Mouse (Mus musculus): ENCODE measurements at regions not wholly inside any gene's neighbourhood (a gene's known extent, or its start where the extent isn't known, plus 50 kb on each side); places are given as distances from the start of the nearest gene placed in this dataset.

DNA sequence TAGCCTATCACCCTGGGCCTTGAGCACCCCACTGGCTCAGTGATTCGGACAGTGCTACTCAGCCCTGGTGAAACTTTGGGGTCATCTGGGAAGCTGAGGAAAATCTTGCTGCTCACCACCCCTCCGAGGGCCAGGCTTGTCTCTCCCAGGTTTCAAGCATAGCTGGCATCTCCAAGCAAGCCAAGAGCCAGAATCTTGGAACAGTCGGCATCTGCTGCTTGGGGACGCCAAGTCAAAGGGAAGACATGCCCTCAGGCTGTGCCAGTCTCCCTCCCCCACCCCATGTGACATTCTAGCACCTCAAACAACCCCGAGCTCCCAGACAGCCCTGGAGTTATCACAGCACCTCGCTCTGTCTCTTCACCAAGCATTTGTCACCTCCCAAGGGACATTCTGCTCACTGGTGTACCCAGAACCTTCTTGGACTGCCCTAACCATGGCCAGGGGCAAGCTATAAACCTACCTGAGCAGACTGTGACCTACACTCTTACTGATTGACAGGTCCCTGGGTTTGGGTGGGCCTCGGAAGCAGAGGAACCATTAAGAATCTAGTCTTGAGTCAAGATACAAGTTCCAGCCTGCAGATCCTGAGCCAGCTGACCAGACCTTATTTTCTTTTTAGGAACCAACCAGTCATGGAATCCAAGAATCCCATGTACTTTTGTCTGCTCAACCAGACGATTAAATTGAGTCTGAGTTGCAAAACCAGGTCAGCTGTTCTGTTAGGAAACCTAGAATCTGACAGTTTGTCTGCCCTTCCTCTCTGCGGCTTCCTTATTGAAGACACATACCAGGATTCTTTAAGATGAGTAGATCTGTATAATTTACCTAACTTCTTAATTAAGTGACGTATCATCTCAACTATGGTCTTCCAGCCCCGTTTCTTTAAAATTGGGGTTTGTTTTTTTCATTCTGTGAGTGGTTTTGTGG, 83.0 kb upstream of the Otos start:
- ATAC-seq (ENCODE audit: poor library complexity, severe bottlenecking), result peak; percentile 55

DNA sequence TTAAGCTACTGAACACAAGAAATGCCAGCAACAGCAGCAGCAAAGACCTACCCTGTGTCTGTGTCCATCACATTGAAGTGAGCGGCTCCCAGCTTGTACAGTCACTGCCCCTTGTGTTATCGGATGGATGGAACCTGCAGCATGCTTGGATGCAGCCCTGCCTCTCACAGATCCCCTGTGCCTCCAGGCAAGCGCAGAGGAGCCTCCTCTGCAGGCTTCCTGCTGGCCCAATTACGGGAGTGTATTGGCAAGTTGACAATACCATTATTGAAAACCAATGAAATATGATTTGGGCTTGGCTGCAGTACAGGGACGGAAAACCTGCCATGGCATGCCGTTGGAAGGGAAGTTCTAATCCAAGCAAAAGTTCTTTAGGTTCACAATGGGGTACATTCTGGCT, 81.9 kb upstream of the Otos start:
- no peak for ATAC-seq (ENCODE audit: poor library complexity, severe bottlenecking)

DNA sequence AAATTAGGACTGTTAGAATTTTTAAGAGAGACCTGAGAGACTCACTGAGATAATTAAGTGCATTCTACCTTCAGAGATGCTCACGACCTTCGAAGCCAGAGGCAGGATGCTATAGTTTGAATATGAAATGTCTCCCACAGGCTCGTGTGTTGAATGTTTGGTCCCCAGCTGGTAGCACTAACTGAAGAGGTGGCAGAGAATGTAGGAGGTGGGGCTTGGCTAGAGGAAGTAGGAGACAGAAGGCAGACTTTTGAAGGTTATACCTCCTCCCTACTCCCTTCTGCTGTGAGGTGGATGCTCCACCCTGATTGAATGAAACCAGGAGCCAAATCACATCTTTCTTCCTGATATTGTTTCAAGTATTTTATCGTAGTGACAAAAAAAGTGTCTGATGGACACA, 79.3 kb upstream of the Otos start:
- no peak for ATAC-seq (ENCODE audit: poor library complexity, severe bottlenecking)

DNA sequence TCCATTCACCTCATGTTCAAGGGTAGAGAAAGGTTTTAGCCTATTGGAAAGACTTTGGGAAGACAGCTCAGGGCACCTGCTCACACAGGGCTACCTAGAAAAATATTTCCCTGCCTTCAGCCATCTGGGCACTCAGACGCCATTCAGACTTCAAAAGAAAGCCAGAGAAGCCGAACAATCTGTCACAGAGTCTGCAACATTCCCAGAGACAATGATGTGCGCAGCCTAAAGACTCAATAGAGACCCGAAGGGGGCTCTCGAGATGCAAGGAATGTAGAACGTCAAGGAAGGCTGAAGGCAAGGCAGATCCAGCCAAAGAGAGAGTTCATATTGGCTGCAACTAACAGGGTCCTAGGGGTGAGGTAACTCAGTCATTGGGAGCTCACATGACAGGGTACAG, 78.7 kb upstream of the Otos start:
- ATAC-seq (ENCODE audit: poor library complexity, severe bottlenecking), result no peak

DNA sequence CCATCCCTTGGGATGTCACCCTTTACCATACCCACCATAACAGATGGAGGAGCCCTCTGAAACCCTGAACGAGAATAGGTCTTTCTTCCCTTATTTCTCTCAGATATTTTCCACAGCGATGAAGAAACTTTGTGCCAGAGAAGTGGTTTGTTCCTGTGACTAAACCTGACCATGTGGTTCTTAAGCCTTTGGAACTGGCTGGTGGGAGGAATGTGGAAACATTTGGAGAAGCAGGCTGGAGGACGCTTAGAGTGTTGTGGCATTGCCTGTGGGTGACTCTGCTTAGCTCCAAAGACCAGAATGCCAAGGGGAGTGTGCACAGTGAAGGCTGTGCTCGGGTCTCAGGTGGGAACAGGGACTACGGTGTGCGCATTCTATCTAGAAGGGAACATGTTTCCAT, 77.7 kb upstream of the Otos start:
- peak; percentile 33 for ATAC-seq (ENCODE audit: poor library complexity, severe bottlenecking)

DNA sequence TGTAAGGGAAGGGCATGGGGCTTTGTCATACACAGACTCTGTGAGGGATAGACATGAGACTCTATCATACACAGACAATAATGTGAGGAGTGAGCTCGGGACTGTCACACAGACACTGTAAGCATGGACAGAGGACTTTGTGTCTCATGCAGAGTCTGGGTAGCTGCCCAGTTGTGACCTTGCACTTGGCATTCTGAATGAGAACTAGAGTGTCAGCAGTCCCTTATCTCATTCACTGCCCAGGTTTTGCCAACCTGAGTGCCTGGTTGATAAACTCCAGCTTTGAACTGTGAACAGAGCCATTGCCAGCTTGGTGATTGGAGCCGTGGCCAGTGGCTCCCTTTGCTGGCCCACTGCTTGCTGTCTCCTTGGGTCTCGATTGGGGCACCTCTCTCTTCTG, 75.5 kb upstream of the Otos start:
- no peak for ATAC-seq (ENCODE audit: poor library complexity, severe bottlenecking)

DNA sequence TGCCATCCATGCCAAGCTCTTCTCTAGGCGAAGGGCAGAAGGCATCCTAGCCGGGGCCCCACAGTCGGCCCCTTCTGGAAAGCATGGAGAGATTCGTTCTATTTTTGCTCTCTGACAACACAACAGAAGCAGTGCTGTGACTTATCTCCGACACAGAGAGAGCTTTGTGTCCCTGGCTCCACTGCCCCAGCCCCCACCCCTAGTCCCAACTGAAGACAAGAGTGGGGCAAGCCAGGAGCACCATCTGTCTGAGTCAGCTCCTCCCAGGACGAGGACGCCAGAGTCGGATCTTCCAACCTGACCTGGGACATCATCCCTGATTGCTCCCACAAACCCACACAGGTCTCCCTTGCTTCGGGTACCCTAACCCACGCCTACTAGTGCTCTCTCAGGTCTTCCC, 71.9 kb upstream of the Otos start:
- ATAC-seq (ENCODE audit: poor library complexity, severe bottlenecking), result no peak

DNA sequence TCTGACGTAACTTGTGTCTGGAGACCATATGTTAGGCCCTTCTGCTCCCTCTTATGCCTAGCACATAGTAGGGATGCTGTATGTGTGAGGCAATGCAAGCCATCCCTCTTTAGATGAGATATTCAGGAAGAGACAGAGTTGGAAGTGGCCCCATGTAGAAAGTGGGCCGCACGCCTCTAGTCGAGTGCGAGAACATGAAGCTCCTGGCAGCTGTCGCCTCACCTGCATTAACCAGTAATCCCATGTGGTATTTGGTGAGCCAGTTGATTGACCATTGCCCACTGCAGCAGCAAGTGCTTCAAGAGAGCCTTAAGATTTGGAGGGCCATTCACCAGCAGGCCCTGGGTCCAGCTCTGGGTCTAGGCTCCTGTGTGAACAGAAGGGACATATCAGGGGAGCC, 71.2 kb upstream of the Otos start:
- no peak for ATAC-seq (ENCODE audit: poor library complexity, severe bottlenecking)

DNA sequence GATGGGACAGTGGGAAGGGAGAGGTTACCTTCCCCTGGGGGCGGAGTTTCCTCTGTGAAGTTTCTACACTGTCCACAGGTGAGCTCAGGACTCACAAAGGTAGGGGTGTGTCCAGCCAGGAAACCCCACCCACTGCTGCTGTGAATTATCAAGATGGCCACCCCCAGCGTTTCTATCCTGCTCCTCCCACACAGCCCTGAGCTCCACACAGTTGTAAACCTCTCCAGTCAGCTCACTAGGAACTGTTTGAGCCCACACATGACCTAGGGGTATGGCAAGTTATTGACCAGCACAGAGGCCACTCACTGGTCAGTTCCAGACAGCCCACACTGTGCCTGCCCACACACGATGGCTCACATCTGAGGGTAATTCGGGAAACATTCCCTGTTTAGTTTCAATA, 69.5 kb upstream of the Otos start:
- no peak for ATAC-seq (ENCODE audit: poor library complexity, severe bottlenecking)

DNA sequence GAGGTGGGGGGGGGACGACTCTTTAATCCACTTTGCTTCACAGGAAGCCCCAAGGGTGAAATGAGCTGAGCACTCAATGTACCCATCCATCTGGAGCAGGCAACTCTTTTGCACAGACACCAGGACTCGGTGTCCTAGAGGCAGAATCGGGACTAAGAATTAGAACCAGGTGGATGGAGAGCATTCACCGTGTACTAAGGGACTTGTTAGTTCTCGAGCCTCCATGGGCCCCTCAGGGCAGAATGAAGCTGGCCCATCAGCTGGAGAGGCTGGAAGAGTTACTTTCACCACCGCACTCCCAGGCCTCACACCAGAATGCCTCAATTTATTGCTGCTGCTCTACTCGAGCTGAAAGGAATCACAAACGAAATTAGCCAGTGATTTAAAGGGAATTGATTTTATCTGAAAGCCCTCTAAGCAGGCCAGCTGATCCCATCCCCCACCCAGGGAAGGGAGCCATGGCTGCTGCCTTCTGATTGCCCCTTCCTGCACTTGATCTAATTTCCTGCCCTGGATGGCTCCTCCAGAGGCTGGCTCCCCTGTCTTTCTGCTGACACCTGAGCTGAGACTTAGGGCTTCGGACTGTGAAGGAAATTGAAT, 66.2 kb upstream of the Otos start:
- ATAC-seq (ENCODE audit: poor library complexity, severe bottlenecking), result no peak

DNA sequence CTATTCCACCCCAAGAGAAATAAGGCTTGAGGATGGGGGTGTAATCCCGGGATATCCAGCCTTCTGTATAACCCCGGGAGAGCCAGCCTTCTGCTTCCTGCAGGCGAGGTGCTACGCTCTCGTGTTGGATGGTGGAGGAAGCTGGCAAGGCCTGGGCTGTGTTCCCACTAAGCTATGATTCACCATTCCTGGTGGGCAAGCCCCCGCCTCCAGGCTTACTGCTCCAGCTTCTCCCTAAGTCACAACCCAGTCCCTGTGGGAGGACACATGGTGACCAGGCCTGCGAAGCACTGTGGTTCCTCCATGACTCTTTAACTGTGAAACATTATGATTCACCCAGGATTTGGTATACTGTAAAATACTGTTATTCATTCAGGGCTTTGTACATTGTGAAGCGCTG, 63.7 kb upstream of the Otos start:
- no peak for ATAC-seq (ENCODE audit: poor library complexity, severe bottlenecking)

DNA sequence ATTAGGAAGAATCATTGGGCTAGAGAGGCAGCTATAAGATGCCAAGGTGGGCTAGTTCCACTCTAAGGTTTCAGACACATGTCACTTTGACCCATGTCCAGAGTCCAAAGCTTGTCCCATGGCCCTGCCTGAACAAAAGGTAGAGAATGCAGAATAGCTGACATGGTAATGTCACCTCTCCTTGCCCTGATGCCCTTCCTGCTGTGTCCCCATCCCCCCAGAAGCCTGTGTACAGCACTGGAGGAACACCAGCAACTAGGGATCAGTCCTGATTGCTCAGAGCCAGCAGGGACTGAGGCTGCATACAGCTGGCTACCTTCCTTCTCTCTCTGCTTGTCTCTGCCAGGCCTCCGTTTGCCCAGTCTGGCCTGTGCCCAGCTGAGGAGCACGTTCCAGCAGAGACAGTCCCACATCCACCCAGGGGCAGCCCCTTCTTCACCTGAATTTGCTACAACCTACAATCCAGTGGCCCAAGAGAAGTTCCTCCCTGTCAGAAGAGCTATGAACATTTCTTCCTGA, 61.7 kb upstream of the Otos start:
- ATAC-seq (ENCODE audit: poor library complexity, severe bottlenecking), result no peak

DNA sequence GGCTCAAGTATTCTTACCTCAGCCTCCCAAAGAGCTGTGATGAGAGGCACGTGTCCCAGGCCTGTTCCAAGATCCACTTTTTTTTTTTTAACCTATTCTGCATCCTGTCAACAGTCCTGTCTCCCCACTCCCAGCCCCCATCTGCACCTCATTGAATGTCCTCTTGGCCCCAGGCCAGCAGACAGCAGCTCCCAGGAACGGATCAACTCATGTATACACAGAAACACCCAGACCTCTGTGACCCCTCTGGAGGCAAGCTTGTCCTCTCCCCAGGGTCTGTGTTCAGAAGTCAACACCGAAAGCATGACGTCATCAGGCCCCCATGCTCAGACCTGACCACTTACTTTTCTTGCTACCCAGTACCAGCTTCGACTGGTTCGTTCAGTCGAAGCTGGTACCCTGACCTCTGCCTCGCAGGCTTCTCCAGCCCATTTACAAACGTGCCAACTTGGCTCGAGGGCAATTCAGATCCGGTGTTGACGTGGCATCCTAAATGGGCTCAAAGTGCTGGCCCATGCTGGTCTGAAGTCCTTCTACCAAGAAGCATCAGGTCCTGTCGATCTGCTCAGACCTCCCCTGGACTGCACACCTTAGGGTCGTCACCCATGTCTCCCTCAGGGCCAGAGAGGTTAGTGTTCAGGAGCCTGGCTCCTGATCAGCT, 60.7 kb upstream of the Otos start:
- ATAC-seq (ENCODE audit: poor library complexity, severe bottlenecking), result no peak

DNA sequence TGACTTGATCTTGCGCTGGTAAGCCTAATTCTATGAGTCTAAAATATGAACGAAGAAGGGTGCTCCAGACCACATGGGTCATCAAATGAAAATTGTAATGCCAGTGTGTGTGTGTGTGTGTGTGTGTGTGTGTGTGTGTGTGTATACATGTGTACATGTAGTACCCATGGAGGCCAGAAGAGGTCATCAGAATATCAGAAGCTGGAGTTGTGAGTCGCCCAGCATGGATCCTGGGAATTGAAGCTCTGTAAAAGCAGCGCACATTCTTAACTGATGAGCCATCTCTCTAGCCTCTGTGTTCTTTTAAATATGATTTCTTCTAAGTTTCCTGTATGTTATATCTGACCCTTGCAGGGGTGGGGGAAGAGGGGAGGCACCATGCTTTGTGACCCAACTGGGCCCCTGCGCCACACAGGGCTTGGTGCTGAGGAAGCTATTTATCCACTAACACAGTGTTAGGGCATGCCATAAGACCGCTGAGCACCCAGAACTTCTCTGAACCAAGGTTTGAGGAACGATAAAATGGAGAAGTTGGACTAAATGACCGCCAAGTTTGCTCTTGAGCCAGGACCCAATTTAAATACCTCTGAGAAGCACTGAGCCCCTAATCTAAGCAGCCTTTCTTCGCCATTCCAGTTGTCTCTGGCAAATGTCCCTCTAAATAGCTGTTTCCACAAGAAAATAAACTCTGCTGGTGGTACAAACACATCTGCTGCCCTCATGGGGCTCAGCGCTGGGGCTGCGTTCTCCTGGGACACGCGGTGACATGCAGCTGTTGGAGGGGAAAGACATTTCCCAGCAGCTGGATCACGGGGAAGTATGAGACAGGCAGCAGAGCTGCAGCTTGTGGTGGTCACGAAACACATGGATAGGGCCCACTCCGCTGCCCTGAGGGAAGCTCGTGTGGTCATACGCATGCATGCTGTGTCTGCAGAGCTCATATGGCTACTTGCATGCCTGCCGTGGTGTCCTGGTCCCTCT, 59.6 kb upstream of the Otos start:
- ATAC-seq (ENCODE audit: poor library complexity, severe bottlenecking), result peak; percentile 83

DNA sequence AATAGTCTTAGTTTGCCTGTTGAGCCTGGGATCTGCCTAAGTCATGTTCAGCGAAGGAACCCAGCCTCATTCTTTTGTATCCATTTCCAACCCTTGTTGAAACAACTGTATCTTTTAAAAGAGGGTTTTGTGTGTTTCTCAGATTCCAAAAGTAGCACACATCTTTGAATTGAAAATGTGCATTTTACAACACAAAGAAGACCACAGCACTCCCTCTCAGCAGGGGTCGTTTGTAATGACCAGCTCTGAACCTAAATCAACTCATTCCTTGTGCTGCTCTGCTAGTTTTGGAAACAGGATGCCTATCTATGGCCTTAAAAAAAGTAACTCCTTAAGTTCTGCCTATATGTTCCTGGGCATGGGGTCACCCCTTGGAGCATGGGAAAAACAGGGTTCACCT, 58.8 kb upstream of the Otos start:
- no peak for ATAC-seq (ENCODE audit: poor library complexity, severe bottlenecking)

DNA sequence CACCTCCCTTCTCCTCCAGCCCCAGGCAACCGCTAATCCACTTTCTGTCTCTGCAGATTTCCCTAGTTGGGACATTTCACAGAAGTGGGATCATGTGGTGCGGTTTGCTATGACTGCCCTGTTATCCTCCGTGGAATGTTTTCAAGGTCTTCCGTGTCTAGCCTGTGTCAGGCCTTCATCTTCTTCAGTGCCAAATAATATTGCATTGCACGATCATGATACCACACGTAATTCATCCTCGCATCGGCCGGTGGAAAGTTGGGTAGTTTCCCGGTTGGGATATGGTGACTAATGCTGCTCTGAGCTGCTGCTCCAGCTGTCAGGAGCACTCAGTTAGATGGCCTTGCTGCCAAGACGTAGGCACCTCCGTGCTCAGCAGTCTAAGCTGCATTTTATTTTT, 55.3 kb upstream of the Otos start:
- no peak for ATAC-seq (ENCODE audit: poor library complexity, severe bottlenecking)

DNA sequence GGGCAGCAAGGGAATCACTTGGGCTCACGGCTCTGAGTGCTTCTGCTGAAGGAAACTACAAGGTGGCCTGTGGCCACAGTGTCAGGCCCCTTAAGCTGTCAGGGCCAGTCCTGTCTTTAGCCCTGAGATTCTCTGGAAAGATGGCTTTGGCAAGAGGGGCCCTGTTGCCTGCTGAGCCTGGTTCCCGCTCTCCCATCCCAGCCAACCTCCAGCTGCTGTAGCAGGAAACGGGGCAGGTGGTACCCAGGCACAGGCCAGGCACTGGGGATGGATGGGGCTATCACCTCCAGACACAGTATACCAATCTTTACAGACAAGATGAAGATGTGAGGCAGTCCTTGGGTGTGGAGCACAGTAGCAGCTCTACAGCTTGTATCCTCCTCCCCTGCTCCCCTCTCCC, 54.6 kb upstream of the Otos start:
- ATAC-seq (ENCODE audit: poor library complexity, severe bottlenecking), result no peak

DNA sequence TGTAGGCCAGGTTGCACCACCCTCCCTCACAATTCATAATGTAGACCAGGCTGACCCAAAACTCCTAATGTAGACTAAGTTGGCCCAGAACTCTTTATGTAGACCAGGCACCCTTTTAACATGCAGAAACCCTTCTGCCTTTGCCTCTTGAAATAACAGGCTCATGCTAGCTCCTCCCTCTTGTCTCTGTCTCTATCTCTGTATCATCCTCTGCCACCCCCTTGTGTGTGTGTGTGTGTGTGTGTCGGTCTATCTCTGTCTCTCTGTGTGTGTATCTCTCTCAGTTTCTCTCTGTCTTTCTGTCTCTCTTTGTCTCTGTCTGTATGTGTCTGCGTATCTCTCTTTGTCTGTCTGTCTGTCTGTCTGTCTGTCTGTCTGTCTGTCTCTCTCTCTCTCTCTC, 51.5 kb upstream of the Otos start:
- ATAC-seq (ENCODE audit: poor library complexity, severe bottlenecking), result no peak

DNA sequence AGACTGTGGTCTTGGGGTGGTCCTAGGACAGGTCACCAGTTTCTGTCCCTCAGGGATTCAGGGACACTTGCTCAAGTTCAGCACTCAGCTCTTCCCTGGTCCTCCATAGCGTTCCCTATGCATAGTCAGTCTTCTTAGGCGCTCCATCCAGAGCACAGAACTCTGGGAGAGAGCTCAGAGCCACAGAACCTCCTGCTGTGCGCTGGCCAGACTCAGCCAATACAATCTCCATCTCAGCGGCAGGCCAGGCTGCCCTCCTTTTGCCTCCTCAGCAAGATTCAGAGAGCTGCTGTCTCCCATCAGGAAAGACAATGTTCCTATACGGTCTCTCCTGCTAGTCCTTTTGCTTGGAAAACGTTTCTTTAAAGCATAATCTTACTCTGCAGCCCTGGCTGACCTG, 51.1 kb upstream of the Otos start:
- no peak for ATAC-seq (ENCODE audit: poor library complexity, severe bottlenecking)

DNA sequence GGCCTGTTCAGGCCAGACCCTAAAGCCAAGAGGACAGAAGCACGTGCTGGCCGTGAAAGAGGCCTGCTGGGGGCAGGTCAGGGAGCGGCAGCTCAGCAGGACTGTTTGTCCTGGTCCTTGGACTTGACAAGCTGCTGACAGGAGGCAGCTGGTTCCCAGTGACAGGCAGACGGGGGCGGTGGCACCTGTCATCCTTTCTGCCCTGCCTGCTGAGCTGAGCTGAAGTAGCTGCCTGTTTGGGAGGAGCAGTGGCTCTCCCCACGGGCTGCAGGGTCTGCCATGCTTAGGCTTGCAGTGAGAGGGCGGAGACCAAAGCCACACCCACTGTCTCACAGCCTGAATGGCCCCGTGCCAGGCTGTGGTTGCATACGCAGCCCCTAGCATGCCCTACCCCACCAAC, 50.4 kb upstream of the Otos start:
- ATAC-seq (ENCODE audit: poor library complexity, severe bottlenecking), result peak; percentile 28; the same call in 1 of the 2 replicates

DNA sequence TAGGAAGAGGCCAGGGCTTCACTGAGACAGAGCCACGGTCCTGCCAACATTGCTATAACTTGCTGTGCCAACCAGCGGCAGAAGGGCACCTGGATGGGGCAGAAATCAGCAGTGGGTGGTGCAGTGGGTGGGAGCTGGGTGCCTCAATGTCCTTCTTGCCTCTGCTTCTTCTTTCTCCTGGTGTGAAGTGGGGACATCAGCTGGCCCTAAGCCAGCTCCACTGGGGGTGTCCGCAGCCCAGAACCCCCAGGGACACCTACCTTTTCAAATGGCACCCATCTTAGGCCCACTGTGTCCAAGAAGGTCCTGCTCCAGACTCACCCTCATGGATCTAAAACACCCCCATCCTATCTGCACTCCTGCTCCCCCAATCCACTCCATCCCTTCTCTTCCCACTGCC, 49.9 kb upstream of the Otos start:
- no peak for ATAC-seq (ENCODE audit: poor library complexity, severe bottlenecking)

Measured in megakaryocyte, adult 5-6 weeks (primary cell).